Mouse (Mus musculus): Measurements from ENCODE around the gene Lrba.

DNA sequence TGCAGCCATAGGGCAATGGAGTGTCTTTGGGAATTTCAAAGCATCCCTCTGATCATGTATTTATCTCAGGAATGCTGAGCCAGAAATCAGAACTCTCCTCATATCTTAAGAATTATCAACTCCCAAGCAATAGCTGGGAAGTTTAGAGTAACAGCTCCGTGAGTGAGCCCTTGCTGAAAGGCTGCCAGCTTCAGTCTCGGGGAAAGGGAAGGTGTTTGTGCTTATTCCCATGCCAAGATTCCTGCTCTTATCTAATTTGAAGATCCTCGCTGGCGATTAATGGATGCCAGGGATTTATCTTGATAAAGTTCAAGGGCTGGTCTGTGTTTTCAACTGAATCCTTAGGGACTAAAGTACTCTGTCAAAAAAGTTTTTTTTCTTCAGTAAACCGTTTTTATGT lies 138.0 kb downstream of the Lrba start:
- TF ChIP-seq CTCF (IDR thresholded peaks at IDR 0.05; ENCODE audit: extremely low read depth, insufficient read depth, low read length) (no peak), POLR2A (IDR thresholded peaks at IDR 0.05; ENCODE audit: extremely low read depth, insufficient read depth, low read length) (no peak)
